Mouse (Mus musculus) mature B cell (primary cell): Measurements from ENCODE around the gene Adamtsl5.

ENCODE experiments used
- in situ Hi-C: fragments of 300-500 bp; cut with MboI; formaldehyde crosslinking; loops from 2 replicates; pipeline ENCODE4 v1.14.3; 2019

The Adamtsl5 gene

DNA sequence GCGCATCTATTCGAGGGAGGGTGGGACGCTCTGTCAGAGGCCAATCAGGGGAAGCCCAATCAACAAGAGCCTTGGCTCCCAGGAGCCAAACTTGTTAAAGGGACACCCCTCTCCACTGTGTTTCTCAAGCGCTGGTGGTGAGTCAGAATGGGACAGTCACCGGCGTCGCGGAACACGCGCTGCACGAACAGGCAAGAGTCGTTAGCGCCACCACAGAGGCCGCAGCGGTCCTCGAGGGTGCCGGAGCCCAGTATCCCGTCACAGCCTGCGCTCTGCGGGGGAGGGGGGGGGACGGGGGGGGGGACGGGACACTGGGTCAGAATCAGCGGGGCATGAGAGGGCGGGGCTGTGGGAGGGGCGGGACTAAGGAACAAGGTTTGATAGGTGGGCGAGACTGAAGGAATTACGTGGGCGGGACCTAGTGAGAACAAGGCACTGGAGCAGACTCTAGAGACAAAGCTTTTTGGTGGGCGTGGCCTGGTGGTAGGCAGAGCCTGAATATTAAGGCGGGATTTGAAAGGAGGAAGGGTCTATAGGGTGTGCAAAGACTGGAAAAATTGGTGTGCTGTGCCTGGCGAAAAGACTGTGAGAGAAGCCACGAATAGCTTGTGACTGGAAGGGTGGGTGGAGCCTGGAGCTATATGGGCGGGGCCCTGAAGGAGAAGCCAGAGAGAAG is 5.3 kb downstream of the Adamtsl5 start:
- in situ Hi-C loops, result no loop called here

DNA sequence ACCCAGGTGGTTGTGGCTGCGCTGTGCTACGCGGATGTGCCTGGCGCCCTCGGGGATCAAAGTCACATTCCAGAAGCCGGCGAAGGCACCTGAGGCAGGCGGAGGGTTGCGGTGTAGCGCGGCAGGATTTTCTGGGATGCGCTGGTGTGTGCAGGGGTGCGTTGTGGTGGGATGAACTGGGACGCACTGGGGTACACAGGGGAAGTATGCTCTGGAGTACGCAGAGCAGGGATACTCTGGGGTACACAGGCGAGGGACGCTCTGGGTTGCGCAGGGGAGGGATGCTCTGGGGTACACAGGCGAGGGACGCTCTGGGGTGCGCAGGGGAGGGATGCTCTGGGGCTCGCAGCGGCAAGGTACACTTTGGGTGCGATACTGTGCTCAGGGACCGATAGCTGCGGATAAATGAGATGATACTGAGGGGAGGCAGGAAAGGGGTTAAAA is 5.9 kb downstream of the Adamtsl5 start:
- in situ Hi-C loops, result no loop called here

DNA sequence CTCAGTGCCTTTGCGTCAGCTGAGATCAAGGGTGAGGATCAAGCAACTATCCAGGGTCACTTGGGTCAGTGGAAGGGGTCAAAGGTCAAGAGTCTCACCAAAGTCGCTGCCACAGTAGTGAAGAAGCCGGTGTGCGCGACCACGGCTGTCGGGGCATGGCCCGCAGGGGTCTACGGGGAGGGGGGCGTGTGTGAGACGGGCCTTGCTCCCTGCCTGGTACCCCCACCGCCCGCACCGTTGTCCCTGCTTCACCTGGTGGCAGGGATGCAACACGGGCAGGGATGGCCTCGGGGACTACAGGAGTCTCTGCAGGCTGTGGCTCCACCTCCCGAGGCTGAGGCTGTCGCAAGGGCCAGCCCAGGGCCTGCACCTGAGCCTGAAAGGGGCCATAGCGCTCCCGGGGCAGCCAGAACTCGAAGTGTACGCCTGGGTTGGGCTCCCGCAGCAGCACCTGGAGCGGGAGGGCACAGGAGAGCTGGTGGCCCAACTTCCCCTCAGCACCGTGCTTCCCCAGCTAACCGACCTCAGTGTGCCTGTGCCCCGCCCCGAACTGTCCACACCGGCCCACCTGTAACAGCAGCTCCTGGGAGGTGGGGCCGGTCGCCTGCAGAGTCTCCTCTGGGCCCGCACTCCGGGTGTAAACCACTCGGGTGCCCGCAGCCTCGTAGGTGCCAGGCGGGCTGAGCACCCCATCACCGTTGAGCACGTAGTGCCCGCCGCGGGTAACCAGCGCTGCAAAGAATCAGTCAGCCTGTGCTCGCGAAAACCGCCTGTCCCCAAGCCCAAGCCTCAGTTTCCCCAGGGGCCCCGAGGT is 6.5 kb downstream of the Adamtsl5 start:
- in situ Hi-C loops, result no loop called here

DNA sequence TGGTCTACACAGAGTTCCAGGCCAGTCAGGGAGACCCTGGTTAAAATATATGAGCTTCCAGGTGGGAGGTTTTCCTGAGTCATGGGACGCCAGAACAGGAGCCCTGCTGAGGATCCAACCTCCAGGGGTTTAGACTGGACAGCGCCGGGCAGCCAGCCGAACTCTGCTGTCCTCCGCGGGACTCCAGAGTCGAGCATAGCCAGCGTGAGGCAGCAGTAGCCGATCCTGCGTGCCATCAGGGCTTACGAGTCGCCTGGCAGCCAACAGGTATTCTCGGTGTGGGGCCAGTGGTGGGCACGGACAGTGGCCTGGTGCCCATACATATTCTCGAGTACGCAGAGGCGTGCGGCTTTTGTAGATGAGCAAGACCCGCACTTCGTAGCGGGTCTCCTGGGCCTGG is 7.2 kb downstream of the Adamtsl5 start:
- in situ Hi-C loops, result no loop called here

DNA sequence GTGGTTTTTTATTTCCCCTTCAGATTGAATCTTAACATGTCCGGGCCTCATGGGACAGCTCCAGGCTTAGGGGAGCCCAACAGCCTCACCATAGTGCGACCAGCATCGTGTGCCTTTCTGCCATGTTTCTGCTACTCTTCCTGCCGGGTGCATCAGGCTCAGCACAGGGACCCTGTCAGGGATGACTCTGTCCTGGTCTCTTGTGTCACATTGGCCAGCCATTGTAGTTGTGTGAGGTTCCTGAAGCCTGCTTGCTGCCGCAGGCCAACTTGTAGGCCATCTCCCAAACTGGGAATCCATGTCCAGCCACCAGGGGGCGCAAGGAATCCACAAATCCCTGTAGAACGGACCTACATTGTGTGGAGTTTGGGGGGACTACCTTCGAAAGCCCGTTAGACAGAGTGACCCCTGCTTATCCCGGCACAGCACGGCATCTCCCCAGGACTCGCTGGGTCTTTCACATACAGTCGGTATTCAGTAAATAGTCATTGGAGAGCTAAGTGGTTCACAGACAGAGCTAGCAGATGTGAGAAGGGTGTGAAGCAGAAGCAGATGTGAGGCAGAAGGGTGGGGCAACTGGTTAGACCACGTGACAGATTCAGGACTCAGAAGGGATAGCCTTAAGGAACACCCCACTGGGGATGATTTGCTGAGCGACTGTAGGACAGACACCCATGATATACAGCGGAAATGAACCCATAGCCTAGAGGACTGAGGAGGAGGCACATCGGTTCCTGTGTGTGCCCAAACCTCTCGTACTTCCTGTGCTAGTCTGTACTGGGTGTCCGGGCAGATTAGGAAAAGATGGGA is 8.1 kb downstream of the Adamtsl5 start:
- in situ Hi-C loops, result no loop called here

DNA sequence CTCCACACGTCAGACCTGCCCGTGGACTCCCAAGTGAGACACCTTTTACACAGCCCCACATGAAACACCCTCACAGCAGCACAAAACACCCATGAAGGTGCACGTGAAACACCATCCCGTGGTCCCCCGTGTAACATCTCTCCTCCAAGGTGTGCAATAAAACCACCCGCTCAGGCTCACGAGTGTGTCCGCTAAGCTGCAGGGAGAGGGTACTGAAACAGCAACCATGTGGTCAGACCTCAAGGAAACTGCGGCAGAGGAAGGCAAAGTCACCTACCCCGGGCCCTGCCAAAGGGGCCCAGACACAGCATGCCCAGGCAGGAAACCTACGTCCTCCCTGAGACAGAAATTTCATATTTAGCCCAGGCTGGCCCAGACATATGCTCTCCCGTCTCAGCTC is 11.9 kb downstream of the Adamtsl5 start:
- in situ Hi-C loops, result no loop called here

DNA sequence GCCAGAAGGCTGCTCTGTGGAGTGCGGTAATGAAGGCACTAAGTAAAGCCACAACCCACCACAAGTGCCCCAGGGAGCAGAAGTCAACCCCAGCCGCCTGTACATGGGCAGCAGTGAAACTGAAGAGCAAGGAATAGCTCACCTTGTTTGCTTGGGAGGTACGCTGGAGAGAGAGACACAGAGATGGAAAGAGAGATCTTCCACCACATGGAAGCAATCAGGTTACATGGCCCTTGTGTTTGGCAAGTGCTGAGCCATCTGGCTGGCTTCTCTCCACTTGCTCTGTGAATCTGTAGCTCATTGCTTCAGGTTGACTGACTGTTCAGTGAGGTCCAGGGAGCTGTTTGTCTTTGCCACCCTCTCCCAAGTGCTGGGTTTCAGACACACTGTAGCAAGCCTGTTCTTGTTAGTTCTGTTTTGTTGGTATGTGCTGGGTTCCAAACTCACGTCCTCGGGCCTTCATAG is 15.7 kb downstream of the Adamtsl5 start:
- in situ Hi-C loops, result no loop called here

DNA sequence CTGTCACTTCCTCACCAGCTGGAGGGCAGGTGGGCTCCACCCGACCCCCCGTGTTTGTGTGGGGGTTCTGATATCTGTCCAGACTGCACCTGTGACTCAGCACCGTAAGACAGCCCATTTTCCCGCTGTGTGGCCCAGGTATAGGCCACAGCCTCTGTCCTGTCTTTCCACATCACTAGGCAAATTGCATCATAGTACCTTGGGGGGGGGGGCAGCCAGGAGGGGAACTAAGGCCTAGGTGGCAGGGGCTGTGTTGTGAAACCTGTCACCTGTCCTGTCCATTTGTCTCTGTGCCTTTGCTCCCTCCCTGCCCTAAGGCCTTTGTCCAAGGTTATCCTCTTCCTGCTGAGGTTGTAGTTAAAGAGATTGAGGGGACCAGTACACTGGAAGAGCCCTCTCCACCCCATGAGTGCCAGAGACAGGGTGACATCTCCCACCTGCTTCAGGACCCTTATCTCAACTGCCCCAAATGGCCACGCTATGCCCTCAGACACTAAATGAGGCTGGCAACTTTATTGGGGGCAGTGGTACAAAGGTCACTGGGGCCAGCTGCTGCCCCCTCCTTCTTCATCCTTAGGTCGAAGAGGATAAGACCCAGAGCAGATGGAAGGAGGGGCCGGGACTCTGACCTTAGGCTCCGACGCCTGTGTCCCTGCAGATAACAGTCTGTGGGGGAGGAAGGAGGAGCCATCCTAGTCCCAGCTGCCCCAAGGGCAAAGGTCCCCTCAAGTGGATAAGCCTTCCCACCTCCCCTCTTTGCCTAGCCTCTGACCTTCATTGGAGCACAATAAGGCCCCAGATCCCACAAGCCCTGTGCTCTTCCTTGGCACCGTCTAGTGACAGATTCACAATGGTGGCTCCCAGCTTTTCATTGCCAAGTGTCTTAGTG is 16.3 kb downstream of the Adamtsl5 start:
- in situ Hi-C loops, result no loop called here

DNA sequence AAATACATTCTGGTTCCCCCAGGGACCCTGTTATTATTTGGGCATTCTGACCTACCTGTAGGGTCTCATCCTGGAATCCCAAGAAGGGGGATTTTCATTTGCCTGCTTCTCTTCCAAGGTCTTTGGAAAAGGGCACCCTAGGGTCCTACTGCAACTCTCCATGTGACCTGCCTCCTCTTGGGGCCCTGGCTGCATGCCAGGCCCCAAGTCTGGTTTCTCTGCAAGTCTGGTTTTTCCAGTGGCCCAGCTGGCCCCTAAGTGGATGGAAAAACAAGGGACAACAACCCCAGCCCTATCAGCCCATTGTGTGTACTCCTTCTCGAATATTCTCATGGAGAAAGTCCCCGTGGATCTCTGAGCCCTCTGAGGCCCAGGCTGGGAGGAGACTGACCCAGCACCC is 17.3 kb downstream of the Adamtsl5 start:
- in situ Hi-C loops, result no loop called here

DNA sequence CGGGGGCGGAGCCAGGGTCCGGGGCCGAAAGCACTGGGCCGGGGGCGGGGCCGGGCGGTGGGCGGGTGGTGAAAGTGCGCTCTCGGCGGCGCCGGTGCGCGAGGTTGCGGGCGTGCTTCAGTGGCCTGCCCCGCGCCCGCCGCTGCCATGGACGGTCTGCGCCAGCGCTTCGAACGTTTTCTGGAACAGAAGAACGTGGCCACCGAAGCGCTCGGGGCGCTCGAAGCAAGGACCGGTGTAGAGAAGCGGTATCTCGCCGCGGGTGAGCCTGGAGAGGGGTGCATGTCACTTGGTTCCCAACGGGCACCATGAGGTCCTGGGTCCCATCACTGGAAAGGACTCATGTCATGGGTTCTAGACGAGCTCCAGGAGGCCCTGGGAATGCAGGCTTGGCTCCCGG is 18.1 kb downstream of the Adamtsl5 start:
- in situ Hi-C loops, result no loop called here

DNA sequence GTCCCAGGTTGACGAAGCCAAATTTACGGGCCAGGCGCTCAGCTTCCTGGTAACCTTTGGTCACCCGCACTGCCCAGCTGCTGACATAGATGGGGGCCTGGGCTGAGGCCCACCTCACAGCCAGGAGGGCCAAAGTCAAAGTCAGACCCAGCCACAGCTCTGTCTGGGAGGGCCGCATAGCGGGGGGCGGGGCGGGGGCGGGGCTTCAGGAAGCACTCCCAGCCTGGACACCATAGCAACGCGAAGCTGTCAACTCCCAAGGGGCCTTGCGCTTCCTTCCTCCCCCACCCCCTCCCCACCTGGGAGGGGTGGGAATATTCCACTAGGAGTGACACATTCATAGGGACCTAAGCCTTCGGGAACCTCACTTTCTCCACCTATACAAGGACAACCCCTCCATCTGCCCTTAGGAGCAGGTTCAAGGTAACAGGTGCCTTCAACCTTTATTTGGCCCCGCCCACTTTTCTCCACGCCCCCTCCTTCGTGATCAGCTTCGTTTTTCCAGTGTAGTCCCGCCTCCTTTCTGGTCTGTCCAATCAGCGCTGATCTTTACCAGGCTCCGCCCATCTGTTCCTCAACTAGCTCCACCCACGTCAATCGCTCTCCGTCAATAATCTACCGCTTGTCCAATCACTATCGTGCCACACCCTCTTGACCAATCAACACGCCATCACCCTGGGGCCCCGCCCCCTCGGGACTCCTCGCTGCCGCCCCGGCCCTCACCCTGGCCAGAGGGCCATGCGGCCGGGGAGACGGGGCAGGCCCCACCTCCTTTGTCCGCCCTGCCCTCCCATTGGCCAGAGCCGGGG is 18.7 kb downstream of the Adamtsl5 start, which contains the start of the genes Pcsk4 and Reep6:
TSS of gene Pcsk4 (minus strand) at position 226 of the 809 bp plus-strand sequence.
TSS of gene Reep6 (plus strand) at position 681 of the 809 bp plus-strand sequence.
- in situ Hi-C loops, result no loop called here

DNA sequence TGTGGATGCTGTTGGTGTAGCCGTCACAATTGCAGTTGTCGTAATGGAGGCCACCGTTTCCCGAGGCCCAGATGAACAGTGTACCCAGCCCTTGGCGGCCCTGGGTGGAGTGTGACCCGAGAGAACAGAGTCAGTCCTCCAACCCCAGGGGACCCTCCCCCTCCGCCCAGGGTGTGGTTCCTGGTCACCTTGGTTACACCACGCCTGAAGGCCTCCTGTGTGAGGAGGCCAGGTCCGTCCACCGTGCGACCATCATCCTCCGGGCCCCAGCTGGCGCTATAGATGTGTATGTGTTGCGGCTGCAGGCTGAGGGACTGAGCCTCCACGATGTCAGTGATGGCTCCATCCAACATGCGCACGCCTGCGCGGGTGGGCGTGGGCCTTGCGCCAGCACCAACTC is 23.2 kb downstream of the Adamtsl5 start:
- in situ Hi-C loops, result no loop called here

DNA sequence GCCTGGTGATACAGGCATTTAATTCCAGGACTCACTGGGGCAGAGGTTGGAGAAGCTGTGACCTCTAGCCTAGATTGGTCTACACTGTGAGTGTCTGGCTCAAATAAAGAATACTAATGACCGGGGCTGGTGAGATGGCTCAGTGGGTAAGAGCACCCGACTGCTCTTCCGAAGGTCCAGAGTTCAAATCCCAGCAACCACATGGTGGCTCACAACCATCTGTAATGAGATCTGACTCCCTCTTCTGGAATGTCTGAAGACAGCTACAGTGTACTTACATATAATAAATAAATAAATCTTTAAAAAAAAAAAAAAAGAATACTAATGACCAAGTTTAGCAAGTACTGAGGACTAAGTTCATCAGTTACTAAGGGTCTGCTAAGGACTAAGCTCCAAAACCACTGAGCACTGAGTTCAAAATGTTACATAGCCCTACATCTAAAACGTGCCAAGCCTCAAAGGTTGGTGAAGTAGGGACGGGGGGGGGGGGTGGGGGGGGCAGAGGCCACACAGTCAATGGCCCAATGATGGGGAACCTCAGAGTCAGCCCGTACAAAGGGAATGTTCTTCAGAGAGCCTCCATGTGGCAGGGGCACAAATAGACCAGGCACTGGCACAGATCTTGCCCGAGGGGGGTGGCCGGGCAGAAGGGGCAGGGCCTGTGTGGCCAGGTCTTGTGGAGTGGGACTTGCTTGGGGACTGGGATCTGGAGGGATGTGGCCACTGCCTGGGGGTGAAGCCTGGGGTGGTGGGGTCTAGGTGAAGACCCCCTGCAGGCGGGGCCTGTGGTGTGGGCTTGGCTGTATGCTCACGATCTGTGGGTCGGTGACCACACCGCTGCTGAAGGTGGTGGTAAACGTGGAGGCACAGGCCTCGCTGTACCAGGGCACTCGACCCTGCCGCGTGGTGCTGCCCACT is 23.8 kb downstream of the Adamtsl5 start:
- in situ Hi-C loops, result no loop called here

DNA sequence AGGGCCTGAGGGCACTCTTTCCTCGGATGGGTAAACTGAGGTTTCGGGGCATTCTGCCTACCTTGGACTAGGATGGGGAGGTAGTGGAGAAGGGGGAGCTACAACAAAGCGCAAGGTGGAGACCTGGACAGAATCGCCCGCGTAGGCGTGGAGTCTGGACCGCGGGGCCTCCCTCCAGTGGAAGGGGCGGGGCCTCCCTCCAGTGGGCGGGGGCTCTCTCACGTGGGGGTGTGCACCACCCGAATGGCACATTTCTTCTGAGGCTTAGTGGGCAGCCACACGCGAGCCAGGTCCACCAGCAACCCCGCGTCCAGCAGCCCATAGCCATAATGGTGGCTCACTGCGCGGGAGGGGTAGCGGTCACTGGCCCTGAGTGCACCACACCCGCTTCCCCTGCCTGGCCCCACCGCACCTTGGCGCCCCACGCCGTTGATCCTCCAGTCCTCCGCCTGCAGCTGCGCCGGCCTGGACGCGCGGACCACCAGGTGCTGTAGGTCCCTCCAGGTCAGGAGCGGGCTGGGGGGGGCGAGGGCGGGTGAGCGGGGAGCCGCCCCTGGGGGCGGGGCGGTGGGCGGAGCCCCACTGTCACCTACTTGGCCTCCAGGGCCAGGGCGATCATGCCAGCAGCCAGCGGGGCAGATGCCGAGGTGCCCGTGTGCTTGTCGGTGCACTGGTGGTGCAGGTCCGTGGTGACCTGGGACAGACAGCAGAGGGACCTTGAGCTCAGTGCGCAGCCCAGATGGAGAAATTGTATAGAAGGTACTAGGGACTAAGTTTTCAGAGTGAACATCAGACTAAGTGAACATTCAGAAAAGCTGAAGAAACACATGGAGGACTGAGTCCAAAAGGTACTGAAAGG is 24.7 kb downstream of the Adamtsl5 start:
- in situ Hi-C loops, result no loop called here

DNA sequence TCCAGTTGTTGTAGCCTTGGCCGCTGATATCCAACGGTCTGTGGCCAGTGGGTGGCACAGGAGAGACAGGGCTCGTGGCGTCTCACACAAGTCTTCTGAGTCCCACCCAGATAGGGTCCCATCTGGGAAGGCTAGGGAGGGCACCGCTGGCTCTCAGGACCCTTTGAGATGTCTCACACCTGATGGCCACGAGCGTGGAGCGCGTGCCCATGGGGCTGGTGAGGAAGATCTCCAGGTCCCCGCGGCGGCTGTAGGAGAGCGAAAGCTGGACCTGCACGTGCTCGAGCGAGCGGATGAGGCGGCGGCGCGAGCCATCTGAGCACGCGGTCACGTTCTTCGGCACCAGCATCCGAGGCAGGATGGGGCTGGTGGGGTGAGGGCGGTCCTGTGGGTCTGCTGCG is 25.4 kb downstream of the Adamtsl5 start:
- in situ Hi-C loops, result no loop called here

DNA sequence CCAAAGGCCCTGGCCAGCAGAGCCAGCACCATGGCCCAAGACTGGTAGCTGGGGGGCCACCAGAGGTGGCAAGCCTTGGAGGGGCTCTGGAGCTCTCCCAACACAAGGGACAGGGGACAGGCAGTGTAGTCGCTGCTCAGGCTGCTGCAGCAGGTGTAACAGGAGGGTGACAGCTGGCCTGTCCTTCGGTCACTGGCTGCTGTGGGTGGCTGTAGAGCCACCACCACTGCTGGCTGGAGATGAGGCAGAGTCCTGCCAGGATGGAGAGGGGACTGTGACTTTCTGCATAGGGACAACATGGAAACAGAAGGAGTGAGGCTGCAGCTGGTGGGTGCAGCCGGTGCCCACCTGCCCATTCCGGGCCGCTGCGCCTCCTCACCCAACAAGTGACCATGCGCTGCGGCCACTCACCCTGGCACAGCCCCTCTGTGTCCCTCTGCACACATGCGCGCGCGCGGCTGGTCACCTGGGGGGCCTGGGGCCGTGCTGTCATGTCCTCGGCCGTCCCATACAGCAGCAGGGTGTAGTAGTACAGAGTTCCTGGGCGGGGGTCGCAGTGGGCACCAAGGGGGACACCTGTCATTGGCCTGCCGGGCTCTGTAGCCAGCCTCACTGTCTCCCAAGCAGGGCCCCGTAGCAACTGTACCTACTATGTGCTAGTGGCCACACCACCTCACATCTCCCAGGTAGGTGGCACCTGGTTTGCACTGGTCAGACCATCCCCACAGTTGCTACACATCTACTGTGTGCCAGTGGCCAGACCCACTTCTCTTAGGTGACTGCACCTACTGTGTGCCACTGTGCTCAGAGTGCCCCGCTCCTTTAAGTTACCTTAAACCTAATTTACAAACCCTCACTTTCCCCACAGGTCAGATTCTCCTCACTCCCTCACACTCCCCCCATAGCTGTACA is 26.3 kb downstream of the Adamtsl5 start:
- in situ Hi-C loops, result no loop called here

DNA sequence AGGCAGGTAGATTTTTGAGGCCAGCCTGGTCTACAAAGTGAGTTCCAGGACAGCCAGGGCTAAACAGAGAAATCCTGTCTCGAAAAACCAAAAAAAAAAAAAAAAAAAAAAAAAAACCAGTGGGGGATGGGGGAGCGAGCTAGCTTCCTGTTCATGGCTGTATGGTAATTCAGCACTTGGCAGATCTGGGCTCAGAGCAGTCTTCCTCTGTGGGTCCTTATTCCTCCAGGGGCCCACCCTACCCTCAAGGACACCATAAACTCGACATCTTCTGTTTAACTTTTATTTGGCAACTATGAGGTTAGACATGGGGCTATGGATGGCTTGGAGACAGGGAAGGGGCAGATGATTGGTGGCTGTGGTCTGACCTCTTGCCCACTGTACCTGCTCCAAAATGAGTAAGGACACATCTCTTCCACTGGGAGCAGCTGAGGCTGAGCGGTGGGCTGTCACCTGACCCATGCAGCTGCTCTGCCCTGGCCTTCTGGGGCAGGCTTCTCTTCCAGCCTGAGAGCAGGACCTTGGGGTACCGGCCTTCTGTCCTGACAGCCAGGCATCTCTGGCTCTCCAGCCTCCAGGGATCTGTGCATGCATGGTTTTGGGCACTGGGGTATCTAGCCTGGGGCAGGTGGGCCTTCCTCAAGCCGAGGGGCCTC is 27.1 kb downstream of the Adamtsl5 start:
- in situ Hi-C loops, result no loop called here
